Mouse (Mus musculus): Measurements from ENCODE around the gene Otud7b.

- TF ChIP-seq CTCF (IDR thresholded peaks at IDR 0.05; ENCODE audit: extremely low read depth, insufficient read length, insufficient replicate concordance, low read depth, low read length): no peak; the same call in 1 of the 2 replicates
- no peak for TF ChIP-seq POLR2A (IDR thresholded peaks at IDR 0.05; ENCODE audit: low read depth, low read length)
Observed at GRCm38 (mm10) chr3:96170976-96171545, 66.7 kb downstream of the Otud7b start.
